Comparison of ENCODE assay signal across 19 mouse cellular contexts in genomic region chr3:135403856-135404255, GRCm38 (mm10). TPM values are rescaled to one million over a fixed set of nuclear protein-coding genes. Genes with fewer than 3 reads are reported as not detected.
DNase-seq lines count a peak whose midpoint lies in the region; ATAC-seq and TF ChIP-seq lines count a peak whose summit lies in the region.
"Had no signal": no experiment of that assay in that cellular context is flagged by ENCODE, and none has a peak within 500 bp of the region (broad histone marks: within the 10 kb centered on the region; RNA-seq: fewer than 3 reads in every experiment).

No protein-coding gene starts in this region.

- no peak overlapping the region for H3K4me2 ChIP-seq in forebrain, postnatal 0 days (ENCODE audit: low read depth)
- no peak overlapping the region for H3K4me2 ChIP-seq in forebrain, embryonic 14.5 days (ENCODE audit: low read length)
- no peak overlapping the region for H3K4me2 ChIP-seq in kidney, embryonic 15.5 days
- H3K4me2 ChIP-seq in midbrain, postnatal 0 days (ENCODE audit: low read depth, low read length, poor library complexity, severe bottlenecking) = no peak overlapping the region
- no peak overlapping the region for H3K4me2 ChIP-seq in midbrain, embryonic 15.5 days
- H3K4me2 ChIP-seq in stomach, postnatal 0 days (replicated peaks; ENCODE audit: low read depth) = no peak overlapping the region
- H3K4me2 ChIP-seq: limb, embryonic 15.5 days; midbrain, embryonic 12.5 days; neural tube, embryonic 13.5 days had no signal

- H3K4me1 ChIP-seq in forebrain, postnatal 0 days (ENCODE audit: insufficient read depth) = no peaks in the 10 kb centered on the region
- peaks cover 7% of the 10 kb centered on the region; the same call in 1 of the 2 replicates for H3K4me1 ChIP-seq in forebrain, embryonic 14.5 days (ENCODE audit: control insufficient read depth, insufficient read depth, low read length)
- no peaks in the 10 kb centered on the region for H3K4me1 ChIP-seq in kidney, adult 2 months (ENCODE audit: control insufficient read depth, insufficient read depth, low read length)
- no peaks in the 10 kb centered on the region for H3K4me1 ChIP-seq in kidney, embryonic 15.5 days
- H3K4me1 ChIP-seq in midbrain, postnatal 0 days (ENCODE audit: insufficient read depth, low read length) = no peaks in the 10 kb centered on the region
- 0 out of 2 replicates have a peak, but pooled peaks cover 3% of the 10 kb centered on the region for H3K4me1 ChIP-seq in midbrain, embryonic 15.5 days
- H3K4me1 ChIP-seq in stomach, postnatal 0 days (replicated peaks; ENCODE audit: control insufficient read depth, insufficient read depth) = no peaks in the 10 kb centered on the region

- no peak for ATAC-seq in forebrain, postnatal 0 days
- ATAC-seq in forebrain, embryonic 14.5 days = no peak
- ATAC-seq in kidney, embryonic 15.5 days (replicated peaks; ENCODE audit: low FRiP score) = no peak
- ATAC-seq in midbrain, postnatal 0 days (ENCODE audit: low FRiP score) = no peak
- ATAC-seq in midbrain, embryonic 15.5 days (replicated peaks) = no peak
- ATAC-seq in stomach, postnatal 0 days (ENCODE audit: low FRiP score, low TSS enrichment) = no peak
- no peak for ATAC-seq in frontal cortex, adult (ENCODE audit: low TSS enrichment)

- no peak overlapping the region for H3K4me3 ChIP-seq in forebrain, postnatal 0 days (ENCODE audit: low read depth, low read length)
- H3K4me3 ChIP-seq in forebrain, embryonic 14.5 days (ENCODE audit: low read depth, low read length) = no peak overlapping the region
- H3K4me3 ChIP-seq in kidney, adult 2 months (ENCODE audit: insufficient read depth, low read depth, low read length) = no peak overlapping the region
- H3K4me3 ChIP-seq in kidney, embryonic 15.5 days (replicated peaks) = no peak overlapping the region
- no peak overlapping the region for H3K4me3 ChIP-seq in midbrain, postnatal 0 days (ENCODE audit: low read depth, low read length)
- no peak overlapping the region for H3K4me3 ChIP-seq in midbrain, embryonic 15.5 days
- no peak overlapping the region for H3K4me3 ChIP-seq in stomach, postnatal 0 days (ENCODE audit: low read depth, low read length)
- H3K4me3 ChIP-seq: limb, embryonic 15.5 days; midbrain, embryonic 12.5 days; neural tube, embryonic 13.5 days had no signal

- no peak overlapping the region for H3K27ac ChIP-seq in forebrain, postnatal 0 days (ENCODE audit: low read depth, low read length)
- H3K27ac ChIP-seq in forebrain, embryonic 14.5 days (ENCODE audit: low read depth, low read length) = no peak overlapping the region
- no peak overlapping the region for H3K27ac ChIP-seq in kidney, adult 2 months (ENCODE audit: insufficient read depth, low read depth, low read length)
- H3K27ac ChIP-seq in kidney, embryonic 15.5 days = no peak overlapping the region
- H3K27ac ChIP-seq in midbrain, postnatal 0 days (ENCODE audit: low read depth, low read length) = no peak overlapping the region
- no peak overlapping the region for H3K27ac ChIP-seq in midbrain, embryonic 15.5 days
- H3K27ac ChIP-seq in stomach, postnatal 0 days (replicated peaks) = no peak overlapping the region
- H3K27ac ChIP-seq: limb, embryonic 15.5 days; midbrain, embryonic 12.5 days; neural tube, embryonic 13.5 days had no signal

- TF ChIP-seq EP300 in stomach, postnatal 0 days (optimal IDR thresholded peaks at IDR 0.05) = no peak

- H3K27me3 ChIP-seq in forebrain, postnatal 0 days (ENCODE audit: insufficient read depth, low read length) = no peaks in the 10 kb centered on the region
- no peaks in the 10 kb centered on the region for H3K27me3 ChIP-seq in forebrain, embryonic 14.5 days (replicated peaks; ENCODE audit: control insufficient read depth, insufficient read depth, low read length)
- no peaks in the 10 kb centered on the region for H3K27me3 ChIP-seq in kidney, adult 2 months (replicated peaks; ENCODE audit: control insufficient read depth, insufficient read depth, low read length)
- H3K27me3 ChIP-seq in kidney, embryonic 15.5 days = no peaks in the 10 kb centered on the region
- no peaks in the 10 kb centered on the region for H3K27me3 ChIP-seq in midbrain, postnatal 0 days (ENCODE audit: insufficient read depth, low read length)
- H3K27me3 ChIP-seq in midbrain, embryonic 15.5 days (replicated peaks) = no peaks in the 10 kb centered on the region
- H3K27me3 ChIP-seq in stomach, postnatal 0 days (ENCODE audit: control insufficient read depth, insufficient read depth, low read length) = no peaks in the 10 kb centered on the region
- H3K27me3 ChIP-seq: limb, embryonic 15.5 days; midbrain, embryonic 12.5 days; neural tube, embryonic 13.5 days had no signal

- DNase-seq in forebrain, postnatal 0 days = no peak
- no peak for DNase-seq in forebrain, embryonic 14.5 days (ENCODE audit: low spot score)
- no peak for DNase-seq in kidney, adult 2 months
- DNase-seq in midbrain, postnatal 0 days (ENCODE audit: low spot score) = no peak
- DNase-seq in stomach, postnatal 0 days (ENCODE audit: low spot score) = no peak
- DNase-seq: adrenal gland, adult 8-10 months; cerebellum, adult 9-11 months; heart, adult 18-20 months; kidney, postnatal 10 days; lung, adult 2 months had no signal

- WGBS in forebrain, postnatal 0 days = 76% methylated on average over 5 of the region's 5 CpGs
- 77% methylated on average over 5 of the region's 5 CpGs for WGBS in forebrain, embryonic 14.5 days
- WGBS in kidney, adult 2 months = 69% methylated on average over 5 of the region's 5 CpGs
- 74% methylated on average over 5 of the region's 5 CpGs for WGBS in kidney, embryonic 15.5 days
- 77% methylated on average over 5 of the region's 5 CpGs for WGBS in midbrain, postnatal 0 days
- WGBS in midbrain, embryonic 15.5 days = 76% methylated on average over 5 of the region's 5 CpGs
- 68% methylated on average over 5 of the region's 5 CpGs for WGBS in stomach, postnatal 0 days

- no peak for TF ChIP-seq POLR2A in kidney, adult 2 months (IDR thresholded peaks at IDR 0.05; ENCODE audit: low read depth, low read length)

- peaks cover 13% of the 10 kb centered on the region for H3K36me3 ChIP-seq in forebrain, postnatal 0 days (ENCODE audit: insufficient read depth)
- H3K36me3 ChIP-seq in forebrain, embryonic 14.5 days (ENCODE audit: control insufficient read depth, insufficient read depth, low read length) = peaks cover 15% of the 10 kb centered on the region; the same call in 1 of the 2 replicates
- H3K36me3 ChIP-seq in kidney, adult 2 months (ENCODE audit: control insufficient read depth, insufficient read depth, low read length) = no peaks in the 10 kb centered on the region
- H3K36me3 ChIP-seq in kidney, embryonic 15.5 days = peaks cover 28% of the 10 kb centered on the region
- peaks cover 7% of the 10 kb centered on the region; the same call in 1 of the 2 replicates for H3K36me3 ChIP-seq in midbrain, postnatal 0 days (ENCODE audit: insufficient read depth, low read length)
- H3K36me3 ChIP-seq in midbrain, embryonic 15.5 days (replicated peaks) = peaks cover 5% of the 10 kb centered on the region; the same call in 1 of the 2 replicates
- H3K36me3 ChIP-seq in stomach, postnatal 0 days (ENCODE audit: control insufficient read depth, insufficient read depth, low read length) = no peaks in the 10 kb centered on the region

- peak; percentile 36 for TF ChIP-seq CTCF in forebrain, postnatal 0 days (IDR thresholded peaks at IDR 0.05; ENCODE audit: low read depth)
- peak; percentile 28; the same call in 1 of the 2 replicates for TF ChIP-seq CTCF in kidney, adult 2 months (conservative IDR thresholded peaks at IDR 0.05; ENCODE audit: insufficient read depth, insufficient read length, low read depth, low read length)
- TF ChIP-seq CTCF in midbrain, postnatal 0 days (IDR thresholded peaks at IDR 0.05) = peak; percentile 48
- TF ChIP-seq CTCF in stomach, postnatal 0 days (IDR thresholded peaks at IDR 0.05; ENCODE audit: low read depth) = peak; percentile 45

- no peak overlapping the region for H3K9ac ChIP-seq in forebrain, postnatal 0 days
- H3K9ac ChIP-seq in forebrain, embryonic 14.5 days (ENCODE audit: low read length) = no peak overlapping the region
- H3K9ac ChIP-seq in kidney, embryonic 15.5 days = no peak overlapping the region
- H3K9ac ChIP-seq in midbrain, postnatal 0 days (replicated peaks; ENCODE audit: low read length, poor library complexity, severe bottlenecking) = no peak overlapping the region
- no peak overlapping the region for H3K9ac ChIP-seq in midbrain, embryonic 15.5 days
- no peak overlapping the region for H3K9ac ChIP-seq in stomach, postnatal 0 days (ENCODE audit: low read length)
- H3K9ac ChIP-seq: limb, embryonic 15.5 days; midbrain, embryonic 12.5 days; neural tube, embryonic 13.5 days had no signal

- H3K9me3 ChIP-seq in forebrain, postnatal 0 days (ENCODE audit: low read length) = no peaks in the 10 kb centered on the region
- no peaks in the 10 kb centered on the region for H3K9me3 ChIP-seq in forebrain, embryonic 14.5 days (replicated peaks; ENCODE audit: control insufficient read depth, low read length)
- no peaks in the 10 kb centered on the region for H3K9me3 ChIP-seq in kidney, embryonic 15.5 days (replicated peaks)
- H3K9me3 ChIP-seq in midbrain, postnatal 0 days (ENCODE audit: low read length) = no peaks in the 10 kb centered on the region
- no peaks in the 10 kb centered on the region for H3K9me3 ChIP-seq in midbrain, embryonic 15.5 days
- no peaks in the 10 kb centered on the region for H3K9me3 ChIP-seq in stomach, postnatal 0 days (ENCODE audit: control insufficient read depth, low read length)
- H3K9me3 ChIP-seq: limb, embryonic 15.5 days; midbrain, embryonic 12.5 days; neural tube, embryonic 13.5 days had no signal

RNA-seq across cellular contexts. Expression of gene Cisd2, which starts 19.9 kb away (rescaled TPM):
- total RNA-seq in forebrain, postnatal 0 days (2014; rRNA removed) = 29.0 and 41.5 TPM in 2 replicates
- 29.7 and 41.1 TPM in 2 replicates for polyA plus RNA-seq in forebrain, postnatal 0 days (2015; fragmentation: Nextera tagmentation; extraction: Ambion mirVana)
- polyA plus RNA-seq in forebrain, embryonic 14.5 days (2014; fragmentation: Nextera tagmentation; extraction: Ambion mirVana) = 42.5 and 49.5 TPM in 2 replicates
- 28.7 and 33.5 TPM in 2 replicates for polyA plus RNA-seq in kidney, adult 2 months (2012; rRNA removed)
- polyA plus RNA-seq in kidney, embryonic 15.5 days (2015; fragmentation: Nextera tagmentation; extraction: Ambion mirVana) = 68.8 and 77.6 TPM in 2 replicates
- total RNA-seq in midbrain, postnatal 0 days (2014; rRNA removed) = 26.8 and 31.7 TPM in 2 replicates
- polyA plus RNA-seq in midbrain, postnatal 0 days (2015; fragmentation: Nextera tagmentation; extraction: Ambion mirVana) = 40.0 and 43.7 TPM in 2 replicates
- 67.2 and 72.0 TPM in 2 replicates for polyA plus RNA-seq in midbrain, embryonic 15.5 days (2015; fragmentation: Nextera tagmentation; extraction: Ambion mirVana)
- 34.2 and 35.5 TPM in 2 replicates for polyA plus RNA-seq in stomach, postnatal 0 days (2015; fragmentation: Nextera tagmentation; extraction: Ambion mirVana)

RNA-seq across cellular contexts. Expression of gene Ube2d3, which starts 34.1 kb away (rescaled TPM):
- 483 and 607 TPM in 2 replicates for total RNA-seq in forebrain, postnatal 0 days (2014; rRNA removed)
- 333 and 341 TPM in 2 replicates for polyA plus RNA-seq in forebrain, postnatal 0 days (2015; fragmentation: Nextera tagmentation; extraction: Ambion mirVana)
- 473 and 475 TPM in 2 replicates for polyA plus RNA-seq in forebrain, embryonic 14.5 days (2014; fragmentation: Nextera tagmentation; extraction: Ambion mirVana)
- polyA plus RNA-seq in kidney, adult 2 months (2012; rRNA removed) = 307 and 333 TPM in 2 replicates
- 512 and 532 TPM in 2 replicates for polyA plus RNA-seq in kidney, embryonic 15.5 days (2015; fragmentation: Nextera tagmentation; extraction: Ambion mirVana)
- 750 and 756 TPM in 2 replicates for total RNA-seq in midbrain, postnatal 0 days (2014; rRNA removed)
- polyA plus RNA-seq in midbrain, postnatal 0 days (2015; fragmentation: Nextera tagmentation; extraction: Ambion mirVana) = 309 and 319 TPM in 2 replicates
- polyA plus RNA-seq in midbrain, embryonic 15.5 days (2015; fragmentation: Nextera tagmentation; extraction: Ambion mirVana) = 329 and 339 TPM in 2 replicates
- polyA plus RNA-seq in stomach, postnatal 0 days (2015; fragmentation: Nextera tagmentation; extraction: Ambion mirVana) = 420 and 430 TPM in 2 replicates

RNA-seq across cellular contexts. Expression of gene Slc9b1, which starts 56.0 kb away (rescaled TPM):
- not detected in 2 replicates for total RNA-seq in forebrain, postnatal 0 days (2014; rRNA removed)
- polyA plus RNA-seq in forebrain, postnatal 0 days (2015; fragmentation: Nextera tagmentation; extraction: Ambion mirVana) = not detected in 2 replicates
- polyA plus RNA-seq in forebrain, embryonic 14.5 days (2014; fragmentation: Nextera tagmentation; extraction: Ambion mirVana) = not detected in 2 replicates
- polyA plus RNA-seq in kidney, adult 2 months (2012; rRNA removed) = 0.06 TPM in 1 of 2 replicates, not detected in the other
- polyA plus RNA-seq in kidney, embryonic 15.5 days (2015; fragmentation: Nextera tagmentation; extraction: Ambion mirVana) = 0.42 TPM in 1 of 2 replicates, not detected in the other
- not detected in 2 replicates for total RNA-seq in midbrain, postnatal 0 days (2014; rRNA removed)
- polyA plus RNA-seq in midbrain, postnatal 0 days (2015; fragmentation: Nextera tagmentation; extraction: Ambion mirVana) = not detected in 2 replicates
- 0.56 TPM in 1 of 2 replicates, not detected in the other for polyA plus RNA-seq in midbrain, embryonic 15.5 days (2015; fragmentation: Nextera tagmentation; extraction: Ambion mirVana)
- polyA plus RNA-seq in stomach, postnatal 0 days (2015; fragmentation: Nextera tagmentation; extraction: Ambion mirVana) = 0.07 and 0.08 TPM in 2 replicates
- total RNA-seq: gastrocnemius, adult 8-10 months had no signal
- polyA plus RNA-seq: heart, embryonic 16.5 days; hindbrain, embryonic 11.5 days; limb, embryonic 15.5 days; neural tube, embryonic 13.5 days had no signal
